Mouse (Mus musculus): Measurements from ENCODE around the gene Tirap. TPM values are rescaled to one million over a fixed set of nuclear protein-coding genes. Genes with fewer than 3 reads are reported as not detected.
"Not testable (repeated sequence)": the region's sequence is repeated elsewhere in the genome, so short reads cannot be mapped to it uniquely, and the experiment has no call there.

Tirap gene
- polyA plus RNA-seq, 1 experiment: 0.07 TPM

DNA sequence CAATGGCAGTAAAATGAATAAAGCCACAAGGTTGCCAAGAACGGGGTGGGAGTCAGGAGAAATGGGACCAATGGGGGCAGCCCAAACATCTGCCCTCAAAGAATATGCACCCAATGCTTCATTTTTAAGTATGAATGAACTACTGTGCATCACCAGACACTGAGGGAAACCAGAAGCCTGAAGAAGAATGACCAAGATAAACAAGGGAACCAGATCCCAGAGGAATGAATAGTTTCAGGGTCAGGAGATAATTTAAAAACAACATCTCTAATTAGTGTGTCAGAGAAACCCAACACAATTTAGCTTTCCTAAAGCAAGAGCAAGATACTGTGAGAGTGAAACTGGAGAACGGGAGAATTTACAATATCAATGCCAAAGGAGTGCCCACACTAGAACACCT is 39.4 kb downstream of the Tirap start:
- TF ChIP-seq GATA1 (IDR thresholded peaks at IDR 0.05; ENCODE audit: low read length): no peak
- no peak for TF ChIP-seq TAL1 (IDR thresholded peaks at IDR 0.05; ENCODE audit: low read length)
- Histone ChIP-seq H3K36me3 (ENCODE audit: control insufficient read depth) (peaks cover 83% of the 10 kb centered on the region), H3K27me3 (ENCODE audit: control insufficient read depth) (no peaks in the 10 kb centered on the region), H3K4me1 (ENCODE audit: control insufficient read depth) (peaks cover 18% of the 10 kb centered on the region), H3K4me3 (replicated peaks) (no peak overlapping the region), H3K9me3 (ENCODE audit: control insufficient read depth, low read length) (no peaks in the 10 kb centered on the region)

DNA sequence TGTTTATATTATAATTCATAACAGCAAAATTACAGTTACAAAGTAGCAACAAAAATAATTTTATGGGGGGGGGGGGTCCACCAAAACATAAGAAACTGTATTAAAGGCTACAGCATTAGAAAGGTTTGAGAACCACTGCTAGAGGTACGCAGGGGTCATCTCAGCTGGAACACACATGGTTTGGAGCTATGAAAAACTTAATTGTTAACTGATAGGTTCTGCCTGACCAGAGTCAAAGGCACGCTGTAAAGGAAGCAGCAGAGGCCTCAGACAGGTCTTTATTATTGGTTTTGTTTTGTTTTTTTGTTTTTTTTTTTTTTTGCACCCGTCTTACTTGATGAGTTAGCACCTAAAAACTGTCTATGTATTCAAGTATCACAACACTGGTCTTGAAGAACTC is 41.6 kb downstream of the Tirap start:
- Histone ChIP-seq H3K4me3 (replicated peaks) (no peak overlapping the region), H3K27me3 (ENCODE audit: control insufficient read depth) (no peaks in the 10 kb centered on the region), H3K4me1 (ENCODE audit: control insufficient read depth) (peaks cover 9% of the 10 kb centered on the region), H3K36me3 (ENCODE audit: control insufficient read depth) (peaks cover 75% of the 10 kb centered on the region), H3K9me3 (ENCODE audit: control insufficient read depth, low read length) (no peaks in the 10 kb centered on the region)
- no peak for TF ChIP-seq TAL1 (IDR thresholded peaks at IDR 0.05; ENCODE audit: low read length)
- no peak for TF ChIP-seq GATA1 (IDR thresholded peaks at IDR 0.05; ENCODE audit: low read length)

DNA sequence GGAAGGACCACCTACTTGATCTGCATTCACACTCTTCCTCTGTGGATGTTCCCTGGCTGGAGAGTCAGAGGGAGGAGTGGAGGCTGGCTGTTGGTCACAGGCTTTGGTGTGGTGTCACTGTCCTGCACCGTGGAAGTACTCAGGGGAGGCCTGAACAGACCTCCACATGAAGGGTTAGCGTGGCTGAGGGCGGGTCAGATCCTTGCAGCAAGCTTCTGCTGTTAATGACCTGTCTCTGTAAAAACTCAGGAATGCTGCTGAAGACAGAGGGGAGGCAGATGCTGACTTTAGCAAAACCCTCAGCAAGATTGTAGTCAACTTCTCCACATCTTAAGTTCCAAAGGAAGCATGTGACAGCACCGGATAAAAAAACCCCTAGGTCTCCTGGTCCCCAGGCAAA is 43.2 kb downstream of the Tirap start:
- Histone ChIP-seq H3K9me3 (ENCODE audit: control insufficient read depth, low read length) (no peaks in the 10 kb centered on the region), H3K36me3 (ENCODE audit: control insufficient read depth) (peaks cover 61% of the 10 kb centered on the region), H3K27me3 (ENCODE audit: control insufficient read depth) (no peaks in the 10 kb centered on the region), H3K4me3 (replicated peaks) (no peak overlapping the region), H3K4me1 (ENCODE audit: control insufficient read depth) (peaks cover 9% of the 10 kb centered on the region)
- no peak for TF ChIP-seq TAL1 (IDR thresholded peaks at IDR 0.05; ENCODE audit: low read length)
- TF ChIP-seq GATA1 (IDR thresholded peaks at IDR 0.05; ENCODE audit: low read length): no peak

DNA sequence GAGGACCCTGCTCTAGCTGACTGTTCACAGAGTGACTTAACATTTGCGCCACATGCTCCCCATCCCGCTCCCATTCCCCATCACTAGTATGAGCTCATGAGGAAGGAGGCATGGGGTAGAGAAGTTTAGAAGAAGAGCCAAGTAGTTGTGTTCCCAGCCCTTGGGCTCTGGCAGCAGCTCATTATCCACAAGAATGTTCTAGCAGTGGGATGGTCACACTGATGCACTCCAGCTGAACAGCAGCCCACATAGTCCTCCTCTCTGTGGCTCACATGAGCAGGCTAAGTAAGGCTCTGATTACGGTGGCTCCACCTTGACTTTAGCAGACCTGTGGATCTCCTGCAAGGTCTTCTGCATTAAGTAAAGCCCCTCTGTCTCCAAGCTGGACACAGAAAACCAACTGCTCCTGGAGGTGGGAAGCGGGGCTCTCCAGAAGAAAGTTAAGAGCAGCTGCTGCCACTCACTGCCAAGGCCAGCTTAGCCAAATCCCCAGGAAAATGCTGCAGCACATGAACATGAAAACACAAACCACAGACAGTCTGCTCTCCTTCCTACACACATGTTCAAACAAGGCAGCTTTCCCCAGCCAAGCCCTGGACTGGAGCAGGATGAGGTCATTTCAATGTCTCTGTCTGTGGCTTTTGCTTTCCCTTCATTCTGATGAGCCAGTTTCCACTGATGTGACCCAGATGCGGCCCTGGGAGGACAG is 43.9 kb downstream of the Tirap start:
- Histone ChIP-seq H3K27me3 (ENCODE audit: control insufficient read depth) (no peaks in the 10 kb centered on the region), H3K9me3 (ENCODE audit: control insufficient read depth, low read length) (no peaks in the 10 kb centered on the region), H3K4me3 (replicated peaks) (no peak overlapping the region), H3K4me1 (ENCODE audit: control insufficient read depth) (peaks cover 9% of the 10 kb centered on the region), H3K36me3 (ENCODE audit: control insufficient read depth) (peaks cover 56% of the 10 kb centered on the region)
- TF ChIP-seq TAL1 (IDR thresholded peaks at IDR 0.05; ENCODE audit: low read length) (no peak), GATA1 (IDR thresholded peaks at IDR 0.05; ENCODE audit: low read length) (no peak)

DNA sequence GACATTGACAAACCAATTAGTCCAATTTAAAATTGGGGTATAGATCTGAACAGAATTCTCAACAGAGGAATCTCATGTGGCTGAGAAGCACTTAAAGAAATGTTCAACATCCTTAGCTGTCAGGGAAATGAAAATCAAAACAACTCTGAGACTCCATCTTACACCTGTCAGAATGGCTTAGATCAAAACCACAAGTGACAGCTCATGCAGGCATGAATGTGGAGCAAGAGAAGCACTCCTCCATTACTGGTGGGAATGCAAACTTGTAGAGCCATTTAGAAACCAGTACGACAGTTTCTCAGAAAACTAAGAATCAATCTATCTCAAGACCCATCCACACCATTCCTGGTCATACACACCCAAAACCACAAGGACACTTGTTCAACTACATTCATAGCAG is 47.2 kb downstream of the Tirap start:
- Histone ChIP-seq H3K9me3 (ENCODE audit: control insufficient read depth, low read length) (no peaks in the 10 kb centered on the region), H3K4me3 (replicated peaks) (no peak overlapping the region), H3K36me3 (ENCODE audit: control insufficient read depth) (peaks cover 32% of the 10 kb centered on the region), H3K27me3 (ENCODE audit: control insufficient read depth) (no peaks in the 10 kb centered on the region), H3K4me1 (ENCODE audit: control insufficient read depth) (peaks cover 11% of the 10 kb centered on the region)
- TF ChIP-seq TAL1 (IDR thresholded peaks at IDR 0.05; ENCODE audit: low read length) (no peak), GATA1 (IDR thresholded peaks at IDR 0.05; ENCODE audit: low read length) (no peak)

DNA sequence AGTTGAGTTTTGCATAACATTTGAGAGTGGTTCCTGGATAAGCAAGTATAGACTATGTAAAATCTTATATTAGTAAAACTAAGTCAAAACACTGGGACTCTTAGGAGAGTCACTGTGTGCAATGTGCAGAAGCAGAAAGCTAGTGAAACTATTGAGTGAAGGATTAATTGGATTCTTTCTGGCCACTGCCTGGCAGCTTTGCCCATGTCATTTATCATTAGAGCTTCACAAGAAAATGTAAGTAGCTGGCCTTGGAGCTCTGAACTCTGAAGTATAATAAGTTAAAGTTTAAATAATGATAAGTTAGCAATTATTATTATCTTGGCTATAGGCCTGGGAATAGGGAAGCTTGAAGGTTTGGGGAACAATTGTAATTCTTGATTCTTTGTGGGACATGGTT is 51.3 kb downstream of the Tirap start:
- not testable (repeated sequence) for H3K4me3 ChIP-seq (replicated peaks); H3K27me3 ChIP-seq (ENCODE audit: control insufficient read depth); H3K9me3 ChIP-seq (ENCODE audit: control insufficient read depth, low read length)
- peaks cover 18% of the 10 kb centered on the region for H3K36me3 ChIP-seq (ENCODE audit: control insufficient read depth)
- H3K4me1 ChIP-seq (ENCODE audit: control insufficient read depth): peaks cover 11% of the 10 kb centered on the region

DNA sequence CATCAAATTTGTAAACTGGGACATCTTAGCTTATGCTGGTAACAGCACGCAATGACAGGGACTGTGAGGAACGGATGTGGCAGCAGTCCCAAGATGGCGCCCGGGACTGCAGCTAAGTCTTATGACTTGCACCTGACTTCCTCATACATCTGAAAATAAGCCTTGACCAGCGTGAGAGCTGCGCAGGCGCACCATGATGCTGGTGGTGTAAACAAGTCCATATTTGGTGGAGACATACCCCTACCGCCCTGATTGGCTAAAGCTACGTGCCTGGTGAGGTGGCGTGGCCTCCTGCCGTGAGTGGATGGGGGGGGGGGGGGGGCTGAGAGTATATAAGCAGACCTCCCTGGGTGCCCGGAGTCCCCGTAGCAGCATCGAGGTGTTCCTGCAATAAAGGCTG is 52.8 kb downstream of the Tirap start:
- H3K27me3 ChIP-seq (ENCODE audit: control insufficient read depth); H3K9me3 ChIP-seq (ENCODE audit: control insufficient read depth, low read length); H3K4me3 ChIP-seq (replicated peaks): not testable (repeated sequence)
- Histone ChIP-seq H3K36me3 (ENCODE audit: control insufficient read depth) (peaks cover 27% of the 10 kb centered on the region), H3K4me1 (ENCODE audit: control insufficient read depth) (peaks cover 12% of the 10 kb centered on the region)

DNA sequence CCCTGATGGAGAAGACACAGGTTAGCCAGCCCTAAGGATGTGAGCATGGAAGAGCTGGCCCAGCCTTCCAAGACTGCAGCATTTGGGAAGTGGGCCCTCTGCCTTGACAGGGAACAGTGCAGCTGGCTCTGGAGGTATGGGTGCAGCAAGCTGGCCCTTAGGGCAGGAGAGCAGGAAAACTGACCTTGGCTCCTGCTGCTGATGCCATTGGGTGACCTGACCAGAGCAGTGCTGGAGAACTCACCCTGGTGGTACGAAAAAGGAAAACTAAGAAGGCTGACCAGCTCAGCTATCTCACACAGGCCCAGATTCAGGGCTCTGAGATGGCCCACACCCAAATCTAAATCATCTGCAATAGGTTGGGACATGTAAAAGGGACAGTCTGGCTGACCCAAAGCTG is 54.3 kb downstream of the Tirap start:
- Histone ChIP-seq H3K9me3 (ENCODE audit: control insufficient read depth, low read length) (no peaks in the 10 kb centered on the region), H3K27me3 (ENCODE audit: control insufficient read depth) (no peaks in the 10 kb centered on the region), H3K4me3 (replicated peaks) (no peak overlapping the region), H3K4me1 (ENCODE audit: control insufficient read depth) (peaks cover 24% of the 10 kb centered on the region), H3K36me3 (ENCODE audit: control insufficient read depth) (peaks cover 32% of the 10 kb centered on the region)
- TF ChIP-seq TAL1 (IDR thresholded peaks at IDR 0.05; ENCODE audit: low read length): no peak
- no peak for TF ChIP-seq GATA1 (IDR thresholded peaks at IDR 0.05; ENCODE audit: low read length)

DNA sequence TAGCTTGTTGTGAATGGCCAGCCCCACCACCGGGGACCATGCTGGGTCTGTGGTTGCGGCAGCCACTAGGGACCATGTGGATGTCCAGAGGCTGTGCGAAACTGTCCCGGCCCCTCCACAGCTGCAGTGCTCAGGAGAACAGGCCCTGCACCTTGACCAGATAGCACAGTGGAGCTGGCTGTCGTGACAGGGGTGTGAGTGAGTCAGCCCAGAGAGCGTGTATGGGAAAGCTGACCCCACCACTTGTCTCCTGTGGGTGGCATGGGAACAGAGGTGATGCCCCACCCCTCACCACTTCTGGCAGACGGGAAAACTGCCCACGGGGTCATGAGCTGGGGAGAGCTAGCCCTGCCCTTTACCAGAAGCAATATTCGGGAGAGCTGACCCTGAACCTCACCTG is 55.0 kb downstream of the Tirap start:
- H3K9me3 ChIP-seq (ENCODE audit: control insufficient read depth, low read length): no peaks in the 10 kb centered on the region
- H3K36me3 ChIP-seq (ENCODE audit: control insufficient read depth): peaks cover 32% of the 10 kb centered on the region
- no peak for TF ChIP-seq TAL1 (IDR thresholded peaks at IDR 0.05; ENCODE audit: low read length)
- no peak for TF ChIP-seq GATA1 (IDR thresholded peaks at IDR 0.05; ENCODE audit: low read length)
- no peaks in the 10 kb centered on the region for H3K27me3 ChIP-seq (ENCODE audit: control insufficient read depth)
- no peak overlapping the region for H3K4me3 ChIP-seq (replicated peaks)
- H3K4me1 ChIP-seq (ENCODE audit: control insufficient read depth): peaks cover 24% of the 10 kb centered on the region

DNA sequence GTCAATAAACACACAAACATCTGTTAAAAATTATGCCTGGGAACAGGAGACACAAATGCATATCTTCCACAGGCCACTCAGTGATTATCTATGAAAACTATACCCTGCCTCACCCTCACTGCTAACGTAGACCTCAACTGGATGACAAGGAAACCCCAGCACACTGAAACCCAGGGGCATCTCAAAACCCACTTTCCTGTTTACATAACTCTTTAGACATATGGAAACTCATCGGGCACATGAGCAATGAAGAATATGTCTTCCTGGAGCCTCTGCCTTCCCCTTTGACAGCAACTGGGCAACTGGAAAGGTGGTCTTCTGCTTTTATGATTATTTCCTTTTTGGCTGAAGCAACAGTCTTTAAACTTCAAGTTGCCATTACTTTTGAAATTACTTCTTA is 57.9 kb downstream of the Tirap start:
- Histone ChIP-seq H3K4me3 (replicated peaks) (no peak overlapping the region), H3K36me3 (ENCODE audit: control insufficient read depth) (peaks cover 48% of the 10 kb centered on the region), H3K9me3 (ENCODE audit: control insufficient read depth, low read length) (no peaks in the 10 kb centered on the region), H3K27me3 (ENCODE audit: control insufficient read depth) (no peaks in the 10 kb centered on the region), H3K4me1 (ENCODE audit: control insufficient read depth) (peaks cover 23% of the 10 kb centered on the region)
- TF ChIP-seq GATA1 (IDR thresholded peaks at IDR 0.05; ENCODE audit: low read length): no peak
